Mouse (Mus musculus): Measurements from ENCODE around the gene Rab3gap1.

- TF ChIP-seq CTCF (IDR thresholded peaks at IDR 0.05; ENCODE audit: low read depth) (no peak), EP300 (IDR thresholded peaks at IDR 0.05; ENCODE audit: low read depth) (no peak)
Measured at GRCm38 (mm10) chr1:127952276-127952675, 83.7 kb downstream of the Rab3gap1 start.
